Mouse (Mus musculus) activated CD4-positive, CD25-positive, alpha-beta regulatory T cell, adult 9 weeks (primary cell): ENCODE results near the gene Trim3. TPM values are rescaled to one million over a fixed set of nuclear protein-coding genes. Genes with fewer than 3 reads are reported as not detected.

ENCODE experiments used
- polyA plus RNA-seq: library from polyadenylated mRNA; unstranded; fragments of 100-300 nt; shearing (Covaris generic); gene quantifications from one replicate; pipeline ENCODE4 v1.2.1, GENCODE M21; 2017

Gene Trim3
- polyA plus RNA-seq: 2.4 TPM

GRCm38 (mm10) chr7:105633127-105633800 is at the start of gene Trim3:
Gene Trim3, minus strand, starts transcription at chr7:105633571.

GRCm38 (mm10) chr7:105650639-105651435 is 17.5 kb upstream of the Trim3 start, which contains the start of gene Dnhd1:
Gene Dnhd1, plus strand, starts transcription at chr7:105650827.

GRCm38 (mm10) chr7:105640233-105640893 is 7.0 kb upstream of the Trim3 start, which contains the start of the genes Arfip2 and Gm45799:
Gene Arfip2, minus strand, starts transcription at chr7:105640416.
Gene Gm45799, plus strand, starts transcription at chr7:105640552.

GRCm38 (mm10) chr7:105639756-105640155 is 6.4 kb upstream of the Trim3 start, which contains the start of gene Timm10b:
Gene Timm10b, plus strand, starts transcription at chr7:105640056.

GRCm38 (mm10) chr7:105581094-105581703 is 52.2 kb downstream of the Trim3 start, which contains the start of gene Apbb1:
Gene Apbb1, minus strand, starts transcription at chr7:105581653.

Other genes starting within 250 kb of the Trim3 start
- gene Fam160a2, start 233.5 kb downstream of the Trim3 start, polyA plus RNA-seq: 32.5 TPM
- gene Cnga4, start 229.0 kb downstream of the Trim3 start, polyA plus RNA-seq: not detected
- not detected for gene Cckbr, start 207.8 kb downstream of the Trim3 start, polyA plus RNA-seq
- gene Cavin3, start 151.3 kb downstream of the Trim3 start, polyA plus RNA-seq: not detected
- 48.2 TPM for gene Smpd1, start 79.2 kb downstream of the Trim3 start, polyA plus RNA-seq
- gene Apbb1, start 51.9 kb downstream of the Trim3 start, polyA plus RNA-seq: 7.1 TPM
- gene Hpx, start 33.4 kb downstream of the Trim3 start, polyA plus RNA-seq: not detected
- 218 TPM for gene Timm10b, start 6.5 kb upstream of the Trim3 start, polyA plus RNA-seq
- 25.1 TPM for gene Arfip2, start 6.8 kb upstream of the Trim3 start, polyA plus RNA-seq
- gene Gm45799, start 7.0 kb upstream of the Trim3 start, polyA plus RNA-seq: 11.4 TPM
- 2.2 TPM for gene Dnhd1, start 17.3 kb upstream of the Trim3 start, polyA plus RNA-seq
- gene Ilk, start 103.0 kb upstream of the Trim3 start, polyA plus RNA-seq: 215 TPM
- gene Rrp8, start 103.8 kb upstream of the Trim3 start, polyA plus RNA-seq: 37.0 TPM
- 18.6 TPM for gene Taf10, start 110.8 kb upstream of the Trim3 start, polyA plus RNA-seq
- 127 TPM for gene Tpp1, start 118.7 kb upstream of the Trim3 start, polyA plus RNA-seq
- gene Dchs1, start 154.1 kb upstream of the Trim3 start, polyA plus RNA-seq: not detected
- 160 TPM for gene Mrpl17, start 177.5 kb upstream of the Trim3 start, polyA plus RNA-seq